Mouse (Mus musculus): ENCODE data around the gene Slc25a47.

The Slc25a47 gene

DNA sequence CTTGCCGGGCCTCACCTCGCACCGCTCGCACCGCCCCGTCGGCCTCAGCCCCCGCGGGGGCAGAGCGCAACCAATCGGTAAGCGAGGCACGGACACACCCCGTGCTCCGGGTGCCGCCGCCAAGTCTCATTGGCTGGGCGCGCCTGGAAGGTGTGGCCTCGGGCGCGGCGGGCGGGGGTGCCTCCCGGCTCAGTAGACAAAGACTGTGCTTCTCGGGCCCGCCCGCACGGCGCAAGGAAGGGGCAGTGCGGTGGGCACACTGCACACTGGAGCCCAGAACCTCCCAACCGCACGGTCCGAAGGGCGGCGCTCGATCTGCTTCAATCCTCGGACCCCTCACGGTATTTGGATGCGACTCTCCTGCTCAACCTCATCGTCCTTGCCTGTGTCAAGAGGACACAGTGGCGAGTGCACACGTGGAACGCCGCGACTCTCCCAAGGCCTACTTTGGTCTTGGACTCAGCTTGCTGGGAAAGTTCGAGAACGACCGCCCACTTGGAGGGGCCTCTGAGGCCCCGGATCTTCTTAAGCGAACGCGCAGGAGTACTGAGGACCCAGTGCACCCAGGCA, at the start of gene Slc25a47, which contains the start of gene Slc25a29:
Gene Slc25a47, plus strand, starts transcription at position 207 of the 570 bp plus-strand sequence.
Gene Slc25a29, minus strand, starts transcription at position 44 of the 570 bp plus-strand sequence.
- peak; percentile 94 to 97 for DNase-seq (ENCODE audit: low spot score in 2 of 2)

DNA sequence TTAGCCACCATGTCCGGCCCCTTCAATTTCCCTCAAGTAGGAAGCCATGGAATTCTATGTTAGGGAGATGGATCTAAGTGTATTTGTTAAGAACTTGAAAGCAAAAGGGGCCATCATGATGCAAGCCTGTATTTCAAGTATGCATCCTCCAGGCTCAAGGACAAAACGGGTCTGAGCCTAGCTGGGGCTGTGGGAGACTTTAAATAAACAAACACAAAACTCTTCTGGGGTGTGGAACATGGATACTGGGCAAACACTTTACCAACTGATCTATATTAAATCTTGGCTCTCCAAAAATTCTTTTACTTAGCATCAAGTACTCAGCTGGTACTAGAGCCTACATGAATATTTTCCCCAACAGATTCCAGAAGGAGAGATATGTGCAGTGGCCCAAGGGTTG, 48.5 kb upstream of the Slc25a47 start:
- no peak for DNase-seq (ENCODE audit: low spot score in 2 of 2)

DNA sequence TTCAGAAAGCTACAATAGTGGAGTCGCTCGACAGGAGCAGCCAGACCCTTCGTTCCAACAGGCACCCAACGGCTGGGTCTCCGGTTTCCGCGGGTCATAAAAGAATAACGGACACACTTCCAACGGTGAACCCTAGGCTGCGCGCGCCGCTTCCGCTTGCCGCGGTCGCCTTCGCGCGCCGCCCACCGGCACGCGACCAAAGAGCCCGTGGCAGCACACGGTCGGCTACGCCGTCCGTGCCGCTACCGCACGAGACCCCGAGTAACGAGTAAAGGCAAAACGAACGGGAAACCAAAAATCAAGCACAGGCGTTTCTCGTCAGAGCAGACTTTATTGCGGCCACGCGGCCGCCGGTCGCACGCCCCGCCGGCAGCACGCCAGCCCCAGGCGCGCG, 43.7 kb upstream of the Slc25a47 start:
- DNase-seq (ENCODE audit: low spot score in 2 of 2) = peak; percentile 85 to 93

DNA sequence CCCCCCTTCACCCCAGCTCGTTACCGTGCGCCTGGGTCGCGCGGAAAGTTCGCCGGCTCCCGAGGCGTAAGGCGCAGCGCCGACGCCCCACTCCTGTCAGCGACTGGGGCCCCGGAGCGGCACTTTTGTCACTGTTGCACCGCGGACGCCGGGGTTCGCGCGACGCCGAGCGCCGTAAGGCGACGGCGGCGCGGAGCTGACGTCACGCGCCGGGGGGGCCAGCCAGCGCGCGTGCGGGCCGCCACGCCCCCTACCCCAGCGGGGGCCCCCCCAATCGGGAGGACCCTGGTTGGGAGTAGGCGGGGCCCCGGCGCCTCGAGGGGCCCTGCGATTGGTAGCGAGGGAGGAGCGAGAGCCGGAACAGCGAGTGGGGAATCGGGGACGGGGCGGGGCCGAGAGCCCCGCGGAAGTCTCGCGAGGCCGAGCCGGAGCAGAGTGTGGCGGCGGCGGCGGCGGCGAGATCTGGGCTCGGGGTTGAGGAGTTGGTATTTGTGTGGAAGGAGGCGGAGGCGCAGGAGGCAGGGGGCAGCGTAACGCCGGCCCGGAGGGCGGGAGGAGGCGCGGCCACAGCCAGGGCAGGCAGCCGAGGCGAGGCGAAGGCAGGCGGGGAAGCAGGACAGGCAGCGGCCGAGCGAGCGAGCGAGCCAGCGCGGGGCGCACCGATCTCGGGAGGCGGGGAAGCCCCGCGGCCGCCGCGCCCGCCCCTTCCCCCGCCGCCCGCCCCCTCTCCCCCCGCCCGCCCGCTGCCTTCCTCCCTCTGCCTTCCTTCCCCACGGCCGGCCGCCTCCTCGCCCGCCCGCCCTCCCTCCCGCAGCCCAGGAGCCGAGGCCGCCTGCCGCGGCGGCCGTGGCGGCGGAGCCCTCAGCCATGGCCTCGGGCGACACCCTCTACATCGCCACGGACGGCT, 43.0 kb upstream of the Slc25a47 start, which contains the start of gene Yy1:
Gene Yy1, plus strand, starts transcription at position 428 of the 907 bp plus-strand sequence.
- peak; percentile 99 for DNase-seq (ENCODE audit: low spot score in 2 of 2)

DNA sequence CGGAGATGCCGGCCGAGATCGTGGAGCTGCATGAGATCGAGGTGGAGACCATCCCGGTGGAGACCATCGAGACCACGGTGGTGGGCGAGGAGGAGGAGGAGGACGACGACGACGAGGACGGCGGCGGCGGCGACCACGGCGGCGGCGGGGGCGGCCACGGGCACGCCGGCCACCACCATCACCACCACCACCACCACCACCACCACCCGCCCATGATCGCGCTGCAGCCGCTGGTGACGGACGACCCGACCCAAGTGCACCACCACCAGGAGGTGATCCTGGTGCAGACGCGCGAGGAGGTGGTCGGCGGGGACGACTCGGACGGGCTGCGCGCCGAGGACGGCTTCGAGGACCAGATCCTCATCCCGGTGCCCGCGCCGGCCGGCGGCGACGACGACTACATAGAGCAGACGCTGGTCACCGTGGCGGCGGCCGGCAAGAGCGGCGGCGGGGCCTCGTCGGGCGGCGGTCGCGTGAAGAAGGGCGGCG, 42.3 kb upstream of the Slc25a47 start:
- DNase-seq (ENCODE audit: low spot score in 2 of 2) = peak; percentile 52 to 82

DNA sequence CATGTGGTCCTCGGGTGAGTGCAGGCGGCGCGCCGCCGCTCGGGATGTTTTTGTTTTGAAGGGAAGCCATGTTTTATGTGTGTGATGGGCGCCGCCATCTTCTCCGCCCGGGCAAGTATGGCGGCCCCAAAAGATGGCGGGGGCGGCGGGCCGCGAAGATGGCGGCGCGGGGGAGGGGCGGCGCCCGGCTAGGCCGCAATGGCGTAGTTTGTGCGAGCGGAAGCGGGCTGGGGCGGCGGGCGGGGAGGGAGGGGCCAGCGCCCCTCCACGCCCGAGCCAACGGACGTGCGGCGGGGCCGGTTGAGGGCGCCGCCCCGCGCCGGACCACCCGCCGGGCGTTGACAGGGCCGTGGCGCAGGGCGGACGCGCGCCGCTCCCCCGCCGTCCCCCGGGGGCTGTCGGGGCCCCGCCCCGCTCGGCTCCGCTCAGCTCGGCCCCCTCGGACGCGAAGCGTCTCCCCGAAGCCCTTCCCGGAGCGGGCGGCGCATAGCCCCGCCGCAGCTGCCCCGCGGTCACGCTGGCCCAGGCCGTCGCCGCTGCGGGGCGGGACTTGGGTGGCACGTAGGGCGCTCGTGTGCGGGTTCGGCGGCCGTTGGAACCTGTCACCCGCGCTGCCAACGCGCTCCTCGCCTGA, 41.7 kb upstream of the Slc25a47 start:
- DNase-seq (ENCODE audit: low spot score in 2 of 2) = peak; percentile 82 to 91

DNA sequence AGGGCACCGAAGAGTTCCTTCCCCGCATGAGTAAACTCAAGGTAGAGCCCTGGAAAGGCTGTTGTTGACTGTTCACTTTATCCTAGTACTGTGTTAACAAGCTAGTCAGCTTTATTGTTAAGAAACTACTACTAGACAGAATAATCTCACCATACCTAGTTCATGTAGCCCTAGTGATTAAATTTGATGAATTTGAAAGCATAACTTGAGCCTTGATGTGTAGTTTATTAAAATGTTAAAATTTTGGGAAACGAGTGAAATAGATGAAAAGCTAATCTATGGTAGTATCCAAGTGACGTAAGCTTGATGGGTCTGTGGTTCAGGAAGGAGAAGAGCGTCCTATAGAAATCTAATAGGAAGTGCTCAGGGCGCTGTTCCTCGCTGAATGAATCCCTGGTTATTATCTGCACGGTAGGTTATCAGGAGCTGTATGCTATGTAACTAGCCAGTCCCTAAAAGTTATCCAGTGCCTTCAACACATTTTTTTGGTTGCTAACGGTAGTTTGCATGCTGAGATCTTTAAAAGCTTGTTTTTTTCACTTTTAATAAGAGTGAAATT, 40.8 kb upstream of the Slc25a47 start:
- no peak for DNase-seq (ENCODE audit: low spot score in 2 of 2)

DNA sequence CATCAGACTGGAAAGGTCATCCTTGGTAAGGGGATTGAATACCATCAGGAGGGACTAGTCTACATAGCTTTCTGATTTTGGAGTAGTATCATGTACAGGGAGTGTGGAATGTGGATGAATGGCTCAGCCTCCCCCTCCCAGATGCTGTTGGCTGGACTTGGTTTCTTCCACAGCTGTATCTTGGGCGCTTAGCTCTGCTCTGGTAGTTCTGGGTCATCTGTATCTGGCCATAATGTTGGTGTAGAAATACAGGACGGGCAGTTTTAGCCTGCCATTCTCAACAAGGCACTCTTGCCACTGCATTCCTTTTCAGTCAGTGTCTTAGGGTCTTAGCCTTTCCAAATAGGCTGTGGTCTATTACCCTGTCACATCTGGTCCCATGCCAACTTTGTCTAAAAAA, 34.2 kb upstream of the Slc25a47 start:
- DNase-seq (ENCODE audit: low spot score in 2 of 2) = no peak

DNA sequence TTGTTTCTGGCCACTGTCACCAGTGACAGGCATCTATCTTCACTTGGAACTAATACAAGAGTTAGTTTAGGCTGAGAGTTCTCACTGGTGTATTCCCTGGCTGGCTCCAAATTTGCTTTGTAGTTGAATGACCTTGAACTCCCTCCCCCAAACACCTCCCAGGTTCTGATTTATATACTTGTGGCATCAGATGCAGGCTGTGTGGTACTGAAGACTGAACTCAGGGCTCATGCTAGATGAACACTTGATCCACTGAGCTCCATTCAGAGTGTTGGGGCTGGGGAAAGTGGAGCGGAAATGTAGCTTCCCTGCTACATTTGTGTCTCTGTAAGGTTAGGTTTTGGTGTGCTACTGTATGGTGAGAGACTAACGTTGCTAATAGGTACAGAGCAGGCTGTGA, 31.5 kb upstream of the Slc25a47 start:
- no peak for DNase-seq (ENCODE audit: low spot score in 2 of 2)

DNA sequence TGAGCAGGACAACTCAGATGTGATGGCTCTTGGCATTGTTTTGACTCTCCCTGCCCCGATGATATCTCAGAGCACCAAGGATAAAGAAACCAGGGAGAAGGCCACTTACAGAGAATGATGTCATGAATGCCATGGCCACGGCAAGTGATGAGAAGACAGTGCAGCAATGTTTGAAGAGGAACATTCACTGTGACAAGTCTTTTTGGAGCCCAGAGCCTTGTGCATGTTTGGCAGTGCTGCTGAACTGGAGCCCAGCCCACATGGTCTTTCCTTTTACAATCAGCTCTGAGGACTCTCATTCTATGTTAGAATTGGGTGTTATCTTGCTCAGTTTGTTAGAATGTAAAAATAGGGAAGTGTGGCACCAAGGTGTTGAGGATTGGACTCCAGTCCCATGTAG, 27.4 kb upstream of the Slc25a47 start:
- no peak for DNase-seq (ENCODE audit: low spot score in 2 of 2)

DNA sequence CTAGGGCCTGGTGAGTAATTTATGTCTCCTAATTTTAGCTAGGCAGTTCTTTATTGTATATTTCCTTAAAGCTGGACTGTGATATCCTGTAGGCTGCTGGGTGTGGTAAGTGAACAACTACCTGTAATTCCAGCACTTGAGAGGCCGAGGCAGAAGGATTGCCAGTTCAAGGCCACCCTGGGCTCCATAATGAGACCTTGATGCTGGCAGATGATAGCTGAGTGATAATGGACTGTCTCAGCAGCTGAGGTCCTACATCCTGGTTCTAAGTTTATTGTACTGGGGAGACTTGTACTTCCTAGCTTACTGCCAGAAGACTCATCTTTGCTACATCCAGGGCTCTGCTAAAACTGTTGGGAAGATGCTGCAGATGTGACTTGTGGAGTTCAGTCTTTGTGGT, 26.1 kb upstream of the Slc25a47 start:
- DNase-seq (ENCODE audit: low spot score in 2 of 2) = no peak

DNA sequence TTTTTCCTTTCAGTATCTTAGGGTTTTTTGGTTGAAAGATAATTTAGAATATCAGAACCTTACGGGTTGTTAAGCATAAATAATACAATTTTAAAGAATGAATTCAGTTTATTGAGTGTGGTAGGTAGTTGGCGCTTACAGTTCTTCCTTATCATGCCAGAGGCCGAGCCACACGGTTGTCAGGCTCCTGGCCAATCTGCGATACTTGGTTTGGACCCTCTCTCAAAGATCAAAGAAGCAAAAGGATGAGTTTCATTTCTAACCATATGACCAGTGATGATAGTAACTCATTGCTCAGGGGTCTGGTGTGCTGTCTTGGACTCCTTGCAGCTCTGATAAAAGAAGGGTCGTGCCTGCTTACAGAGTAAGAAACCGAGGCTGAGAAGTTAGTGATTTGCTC, 25.5 kb upstream of the Slc25a47 start:
- DNase-seq (ENCODE audit: low spot score in 2 of 2) = no peak

DNA sequence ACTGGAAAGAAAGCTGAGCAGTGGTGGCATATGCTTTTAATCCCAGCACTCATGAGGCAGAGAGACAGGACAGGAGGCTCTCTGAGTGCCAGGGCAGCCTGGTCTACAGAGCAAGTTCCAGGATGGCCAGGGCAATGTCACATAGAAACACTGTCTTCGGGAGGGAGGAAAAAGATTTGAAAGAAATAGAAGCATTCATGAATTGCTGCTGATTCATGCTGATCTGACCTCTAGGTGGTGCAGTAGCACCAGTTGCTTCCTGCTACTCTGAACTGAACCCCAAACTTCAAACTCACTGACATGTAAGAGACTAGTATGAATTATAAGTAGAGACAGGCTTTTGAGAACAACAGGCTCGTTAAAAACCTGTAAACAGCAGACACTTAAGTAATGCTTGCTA, 24.7 kb upstream of the Slc25a47 start:
- peak in 1 of 2 experiments; percentile 38 for DNase-seq (ENCODE audit: low spot score in 2 of 2)

DNA sequence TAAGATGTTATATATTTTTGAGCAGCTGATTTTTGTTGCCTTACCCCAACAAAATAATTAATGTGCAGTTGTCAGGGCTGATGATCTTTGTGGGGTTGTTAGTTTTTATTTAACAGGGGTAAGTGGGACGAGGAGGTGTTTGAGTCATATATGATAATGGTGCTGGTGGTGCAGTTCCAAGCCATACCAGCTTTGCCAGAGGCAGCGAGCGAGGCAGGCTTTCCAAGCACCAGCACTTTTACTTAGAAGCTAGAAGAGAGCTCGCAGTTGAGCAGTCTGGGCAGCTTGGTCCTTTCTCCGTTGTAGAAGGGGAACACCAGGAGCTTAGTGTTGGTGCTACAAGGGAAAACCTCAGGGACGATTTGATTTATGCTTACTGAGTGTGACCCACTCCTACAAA, 23.4 kb upstream of the Slc25a47 start:
- DNase-seq (ENCODE audit: low spot score in 2 of 2) = no peak

DNA sequence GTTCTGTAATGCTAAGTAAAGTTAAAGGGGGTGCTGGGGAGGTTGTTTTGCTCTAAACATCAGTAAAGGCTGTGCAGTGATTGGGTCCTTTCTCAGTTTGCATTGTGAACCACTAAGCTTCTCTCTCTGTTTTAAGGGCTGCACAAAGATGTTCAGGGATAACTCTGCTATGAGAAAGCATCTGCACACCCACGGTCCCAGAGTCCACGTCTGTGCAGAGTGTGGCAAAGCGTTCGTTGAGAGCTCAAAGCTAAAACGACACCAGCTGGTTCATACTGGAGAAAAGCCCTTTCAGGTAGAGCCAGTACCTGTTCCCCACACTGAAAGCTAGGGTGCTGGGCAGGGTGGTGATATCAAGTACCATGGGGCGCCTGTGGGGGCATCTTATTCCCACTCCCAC, 21.4 kb upstream of the Slc25a47 start:
- DNase-seq (ENCODE audit: low spot score in 2 of 2) = no peak

DNA sequence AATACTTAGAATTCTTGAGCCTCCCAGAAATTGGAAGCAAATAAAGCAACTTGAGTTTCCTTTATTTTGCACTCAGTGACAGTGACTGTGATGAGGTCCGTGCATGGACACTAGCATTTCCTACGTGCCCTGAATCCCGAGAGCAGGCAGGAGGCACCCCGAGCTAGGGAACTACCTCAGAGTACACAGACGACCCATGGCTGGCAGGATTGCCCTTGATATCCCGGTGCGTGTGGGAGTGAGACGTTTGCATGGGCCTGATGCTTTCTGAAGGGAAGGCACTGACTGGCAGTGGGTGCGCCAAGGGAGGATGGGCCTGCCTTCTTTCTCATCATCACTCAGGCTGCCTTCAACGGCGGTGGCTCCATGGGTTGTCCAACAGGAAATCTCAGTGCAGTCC, 19.3 kb upstream of the Slc25a47 start:
- DNase-seq (ENCODE audit: low spot score in 2 of 2) = peak in 1 of 2 experiments; percentile 56

DNA sequence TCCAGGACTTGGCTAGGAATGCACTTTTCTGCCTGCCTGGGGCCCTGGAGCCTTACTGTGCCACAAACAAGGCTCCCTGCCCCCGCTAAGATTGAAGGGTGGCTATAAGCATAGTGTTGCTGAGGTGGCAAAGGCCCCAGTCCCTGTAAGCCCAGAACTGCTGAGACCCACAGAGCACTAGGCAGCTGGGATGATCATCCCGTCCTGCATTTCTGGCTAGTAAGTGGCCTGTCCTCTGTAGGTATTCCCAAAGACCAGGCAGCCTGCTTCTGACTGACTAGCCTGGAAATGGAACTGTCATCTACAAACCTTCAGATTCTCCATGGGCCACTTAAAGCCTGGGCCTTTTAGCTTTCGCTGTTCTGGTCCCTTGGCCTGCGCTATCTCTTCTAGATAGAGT, 15.4 kb upstream of the Slc25a47 start:
- peak in 1 of 2 experiments; percentile 58 for DNase-seq (ENCODE audit: low spot score in 2 of 2)

DNA sequence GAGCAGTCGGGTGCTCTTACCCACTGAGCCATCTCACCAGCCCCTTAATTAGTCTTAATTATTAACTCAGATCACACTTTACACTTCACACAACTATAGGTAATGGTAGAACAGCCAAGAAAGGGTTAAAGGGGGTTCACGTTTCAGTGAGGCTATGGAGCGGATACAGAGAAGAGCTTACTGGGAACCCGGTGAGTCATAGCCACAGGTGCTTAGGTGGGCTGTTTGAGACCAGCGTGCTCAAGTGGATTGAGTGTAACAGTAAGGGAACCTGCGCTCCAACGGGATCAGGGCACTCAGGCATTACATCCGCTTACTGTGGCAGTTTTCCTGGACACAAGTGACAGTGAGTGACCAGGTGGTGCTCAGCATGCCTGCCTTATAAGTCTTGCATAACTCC, 12.8 kb upstream of the Slc25a47 start:
- no peak for DNase-seq (ENCODE audit: low spot score in 2 of 2)

DNA sequence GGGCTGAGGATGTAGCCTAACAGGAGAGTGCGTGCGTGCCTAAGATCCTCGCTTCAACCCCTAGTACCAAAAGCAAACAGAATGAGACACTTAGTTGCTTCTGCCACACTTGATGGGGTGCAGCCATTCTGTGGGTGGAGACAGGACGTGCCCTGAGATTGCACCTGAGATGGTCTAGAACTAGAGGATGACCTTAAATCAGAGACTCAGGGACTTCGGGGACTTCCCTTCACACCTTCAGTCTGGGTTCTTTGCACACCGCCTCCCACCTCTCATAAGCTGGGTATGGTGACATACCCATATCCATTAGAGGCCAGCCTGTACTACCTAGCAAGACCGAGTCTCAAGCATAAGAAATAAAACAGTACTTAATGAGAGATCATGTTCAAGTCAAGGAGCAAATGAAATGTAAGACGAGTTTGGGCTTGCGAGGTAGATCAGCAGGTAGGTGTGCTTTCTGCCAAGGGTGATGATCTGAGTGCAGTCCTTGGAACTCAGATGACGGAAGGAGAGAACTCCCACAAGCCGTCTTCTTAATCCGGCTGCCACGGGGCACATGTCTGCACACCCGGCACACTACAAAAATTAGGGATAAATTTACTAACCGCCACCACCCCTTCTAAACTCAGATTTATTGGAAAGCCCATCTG, 11.5 kb upstream of the Slc25a47 start:
- DNase-seq (ENCODE audit: low spot score in 2 of 2) = no peak

DNA sequence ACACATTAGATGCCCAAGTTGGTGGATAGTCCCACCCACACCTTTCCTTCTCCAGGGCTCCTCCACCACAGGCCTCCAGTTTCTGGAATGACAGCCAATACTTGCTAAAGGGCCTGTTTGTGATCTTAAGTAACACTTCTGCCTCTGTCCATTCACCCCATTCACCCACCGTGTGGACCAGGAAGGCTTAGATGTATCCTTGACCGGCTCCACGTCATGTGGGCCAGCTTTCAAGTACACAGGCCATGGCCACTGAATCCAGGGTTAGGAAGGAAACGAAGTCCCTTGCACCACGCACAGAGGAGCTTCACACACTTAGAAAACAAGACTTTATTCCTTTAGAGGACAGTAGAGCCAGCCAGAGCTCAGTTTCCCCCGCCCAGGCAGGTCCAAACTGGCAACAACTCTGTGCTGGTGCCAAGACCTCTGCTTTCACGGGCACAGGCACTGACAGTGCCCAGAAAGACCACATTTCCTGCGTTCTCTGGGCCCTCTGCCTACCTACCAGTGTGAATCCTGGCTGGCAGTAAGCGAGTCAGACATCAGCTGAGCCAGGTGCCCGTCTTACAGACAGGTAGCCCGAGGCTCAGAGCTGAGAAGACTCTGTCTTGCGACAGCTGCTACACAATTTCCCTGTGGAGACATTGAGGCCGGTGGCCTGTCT, 10.2 kb upstream of the Slc25a47 start:
- DNase-seq (ENCODE audit: low spot score in 2 of 2) = no peak

Measured in spleen, postnatal 4 days (tissue).